Mouse (Mus musculus) midbrain, embryonic 14.5 days (tissue): Measurements from ENCODE around the gene Ppp1r15a. TPM values are rescaled to one million over a fixed set of nuclear protein-coding genes. Genes with fewer than 3 reads are reported as not detected.

Experiments used
- ATAC-seq: fragments of 200-750 bp; cut with Nextera tagmentation; 2 replicates; pipeline ENCODE4 v1.8.0; 2017; ENCODE audit warnings: moderate number of reproducible peaks, moderate library complexity; ENCODE audit not compliant: low FRiP score, low TSS enrichment
- DNase-seq: peaks from one replicate; pipeline ENCODE4 v3.0.0-alpha.2; 2015
- H3K27ac ChIP-seq: fragments of 300-500 bp; sonication (generic); replicated peaks from 2 replicates; pipeline ENCODE4 v1.5.1; 2014; ENCODE audit warnings: mild to moderate bottlenecking, low read depth, low read length, moderate library complexity
- H3K27me3 ChIP-seq: fragments of 300-500 bp; sonication (generic); 2 replicates; pipeline ENCODE4 v1.6.1; 2014; ENCODE audit warnings: low read length, control low read depth, mixed read lengths; ENCODE audit not compliant: control insufficient read depth, insufficient read depth
- H3K36me3 ChIP-seq: fragments of 300-500 bp; sonication (generic); 2 replicates; pipeline ENCODE4 v1.6.1; 2014; ENCODE audit warnings: low read length, control low read depth; ENCODE audit not compliant: control insufficient read depth, insufficient read depth
- H3K4me1 ChIP-seq: fragments of 300-500 bp; sonication (generic); 2 replicates; pipeline ENCODE4 v1.6.1; 2014; ENCODE audit warnings: mild to moderate bottlenecking, antibody characterized with exemption, low read length, control low read depth; ENCODE audit not compliant: control insufficient read depth, insufficient read depth
- H3K4me2 ChIP-seq: fragments of 300-500 bp; sonication (generic); 2 replicates; pipeline ENCODE4 v1.6.1; 2014; ENCODE audit warnings: mild to moderate bottlenecking, low read length, moderate library complexity
- H3K4me3 ChIP-seq: fragments of 300-500 bp; sonication (generic); replicated peaks from 2 replicates; pipeline ENCODE4 v1.5.1; 2014; ENCODE audit warnings: low read depth, low read length
- H3K9ac ChIP-seq: fragments of 300-500 bp; sonication (generic); replicated peaks from 2 replicates; pipeline ENCODE4 v1.6.1; 2014; ENCODE audit warnings: mild to moderate bottlenecking, low read length, moderate library complexity
- H3K9me3 ChIP-seq: fragments of 300-500 bp; sonication (generic); 2 replicates; pipeline ENCODE4 v1.6.1; 2016; ENCODE audit warnings: low read length, control low read depth, mixed read lengths; ENCODE audit not compliant: control insufficient read depth
- WGBS: fragments of 180-500 bp; shearing (Covaris S2); extraction: QIAGEN DNeasy Blood & Tissue Kit; methylation state at CpG from one replicate; pipeline ENCODE4 v1.1.7; 2014; 5-methylcytosine and 5-hydroxymethylcytosine counted together
- polyA plus RNA-seq: library from polyadenylated mRNA; unstranded; fragments of >200 nt; fragmentation: Nextera tagmentation; extraction: Ambion mirVana; gene quantifications from 2 replicates; pipeline ENCODE4 v1.2.1, GENCODE M21; 2014

Gene Ppp1r15a
- polyA plus RNA-seq, 1 experiment from 2014 or later: 10.2 TPM

DNA sequence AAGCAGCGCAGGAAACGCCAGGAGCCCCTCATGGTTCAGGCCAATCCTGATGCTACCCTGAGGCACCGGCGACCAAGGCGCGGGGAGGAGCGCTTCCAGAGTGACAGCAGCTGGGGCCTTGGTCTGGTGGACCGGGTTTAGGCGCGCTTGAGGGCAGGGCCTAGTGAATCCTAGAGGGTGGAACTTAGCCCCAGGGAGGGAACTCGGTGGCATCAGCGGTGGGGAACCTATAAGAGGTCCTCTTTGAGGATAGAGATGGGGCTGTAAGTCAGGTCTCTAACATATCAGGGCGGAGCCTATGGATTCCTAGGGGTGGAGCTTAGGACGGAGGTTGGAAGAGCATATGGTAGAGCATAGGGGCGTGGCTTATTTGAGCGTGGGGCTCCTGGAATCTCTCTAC is 10.6 kb downstream of the Ppp1r15a start:
- 27% methylated on average over 16 of the region's 16 CpGs for WGBS
- no peak for ATAC-seq
- Histone ChIP-seq H3K4me2 (no peak overlapping the region), H3K27ac (no peak overlapping the region), H3K9ac (no peak overlapping the region), H3K36me3 (no peaks in the 10 kb centered on the region), H3K27me3 (no peaks in the 10 kb centered on the region), H3K4me3 (no peak overlapping the region), H3K4me1 (no peaks in the 10 kb centered on the region), H3K9me3 (no peaks in the 10 kb centered on the region)
- DNase-seq: no peak

- H3K4me3 ChIP-seq: no peak overlapping the region
- no peaks in the 10 kb centered on the region for H3K9me3 ChIP-seq
- WGBS: 89% methylated on average over 7 of the region's 7 CpGs
- no peak overlapping the region for H3K9ac ChIP-seq
- H3K36me3 ChIP-seq: no peaks in the 10 kb centered on the region
- ATAC-seq: no peak
- no peak for DNase-seq
- H3K4me1 ChIP-seq: peaks cover 3% of the 10 kb centered on the region
- no peaks in the 10 kb centered on the region for H3K27me3 ChIP-seq
- H3K4me2 ChIP-seq: no peak overlapping the region
- H3K27ac ChIP-seq: no peak overlapping the region
Observed at GRCm38 (mm10) chr7:45514411-45514810, 11.7 kb downstream of the Ppp1r15a start.

GRCm38 (mm10) chr7:45509912-45510787 is 15.9 kb downstream of the Ppp1r15a start, which contains the start of gene Nucb1:
Gene Nucb1 (minus strand): TSS chr7:45510406.
- no peaks in the 10 kb centered on the region for H3K27me3 ChIP-seq

GRCm38 (mm10) chr7:45509181-45509882 is 16.7 kb downstream of the Ppp1r15a start:
- peak; percentile 24; the same call in 1 of the 2 replicates for ATAC-seq
- Histone ChIP-seq H3K9me3 (no peaks in the 10 kb centered on the region), H3K4me3 (peak overlapping the region; percentile 73), H3K36me3 (peaks cover 15% of the 10 kb centered on the region), H3K9ac (peak overlapping the region; percentile 84), H3K4me2 (peak overlapping the region; percentile 90), H3K27ac (no peak overlapping the region; the same call in 1 of the 2 replicates), H3K27me3 (no peaks in the 10 kb centered on the region), H3K4me1 (peaks cover 10% of the 10 kb centered on the region)
- 45% methylated on average over 19 of the region's 19 CpGs for WGBS
- DNase-seq: no peak

More at GRCm38 (mm10) chr7:45509912-45510787, 15.9 kb downstream of the Ppp1r15a start, which contains the start of gene Nucb1:
- DNase-seq (peak; percentile 97), ATAC-seq (peak; percentile 92)
- under 1% methylated on average over 44 of the region's 44 CpGs for WGBS
- no peaks in the 10 kb centered on the region for H3K9me3 ChIP-seq
- peaks cover 15% of the 10 kb centered on the region for H3K36me3 ChIP-seq
- peak within 1 kb of the TSS; percentile 73 for H3K4me3 ChIP-seq
- H3K4me2 ChIP-seq: peak within 1 kb of the TSS; percentile 90
- H3K27ac ChIP-seq: peak within 1 kb of the TSS; percentile 79
- H3K9ac ChIP-seq: peak within 1 kb of the TSS; percentile 84
- peaks cover 10% of the 10 kb centered on the region for H3K4me1 ChIP-seq

DNA sequence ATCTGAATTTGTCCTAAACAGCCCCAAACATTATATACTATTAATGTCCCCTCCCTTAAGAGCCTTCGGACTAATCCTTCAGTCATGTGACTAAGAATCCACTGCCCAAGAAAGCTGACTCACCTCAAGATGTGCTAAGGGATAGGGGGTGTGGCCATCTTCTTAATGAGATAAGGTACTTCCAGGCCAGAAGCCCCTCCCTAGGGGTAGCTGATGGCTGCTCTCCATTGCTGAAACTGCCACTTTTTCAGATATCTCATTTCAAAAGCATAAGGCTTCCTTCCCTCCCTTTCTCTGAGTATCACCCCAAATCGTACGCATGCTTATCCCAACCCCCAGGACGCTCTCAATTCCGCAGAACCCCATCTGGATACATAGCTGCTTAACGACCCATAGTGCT is 17.5 kb downstream of the Ppp1r15a start:
- H3K4me3 ChIP-seq: no peak overlapping the region
- peaks cover 10% of the 10 kb centered on the region for H3K4me1 ChIP-seq
- peaks cover 18% of the 10 kb centered on the region for H3K36me3 ChIP-seq
- no peaks in the 10 kb centered on the region for H3K27me3 ChIP-seq
- H3K4me2 ChIP-seq: no peak overlapping the region; the same call in 1 of the 2 replicates
- H3K27ac ChIP-seq: no peak overlapping the region
- no peak overlapping the region for H3K9ac ChIP-seq
- 83% methylated on average over 6 of the region's 6 CpGs for WGBS
- DNase-seq (no peak), ATAC-seq (no peak)
- H3K9me3 ChIP-seq: no peaks in the 10 kb centered on the region

GRCm38 (mm10) chr7:45507583-45507982 is 18.5 kb downstream of the Ppp1r15a start:
- H3K9ac ChIP-seq: no peak overlapping the region
- H3K4me1 ChIP-seq: peaks cover 10% of the 10 kb centered on the region
- H3K27me3 ChIP-seq: no peaks in the 10 kb centered on the region
- no peaks in the 10 kb centered on the region for H3K9me3 ChIP-seq
- no peak for ATAC-seq
- H3K27ac ChIP-seq: no peak overlapping the region
- WGBS: 90% methylated on average over 6 of the region's 6 CpGs
- DNase-seq: no peak
- no peak overlapping the region for H3K4me2 ChIP-seq
- H3K36me3 ChIP-seq: peaks cover 22% of the 10 kb centered on the region
- H3K4me3 ChIP-seq: no peak overlapping the region

- no peaks in the 10 kb centered on the region for H3K9me3 ChIP-seq
- H3K36me3 ChIP-seq: peaks cover 84% of the 10 kb centered on the region
- WGBS: 96% methylated on average over 6 of the region's 6 CpGs
- no peak overlapping the region for H3K27ac ChIP-seq
- DNase-seq (no peak), ATAC-seq (no peak)
- no peak overlapping the region for H3K4me3 ChIP-seq
- H3K27me3 ChIP-seq: no peaks in the 10 kb centered on the region
- H3K9ac ChIP-seq: no peak overlapping the region
- H3K4me1 ChIP-seq: no peaks in the 10 kb centered on the region
- no peak overlapping the region for H3K4me2 ChIP-seq
Observed at GRCm38 (mm10) chr7:45498427-45498826, 27.6 kb downstream of the Ppp1r15a start.

GRCm38 (mm10) chr7:45494548-45494947 is 31.5 kb downstream of the Ppp1r15a start:
- H3K27ac ChIP-seq: no peak overlapping the region
- no peaks in the 10 kb centered on the region for H3K4me1 ChIP-seq
- H3K4me2 ChIP-seq: no peak overlapping the region
- 79% methylated on average over 9 of the region's 9 CpGs for WGBS
- DNase-seq (no peak), ATAC-seq (no peak)
- H3K9ac ChIP-seq: no peak overlapping the region
- H3K27me3 ChIP-seq: no peaks in the 10 kb centered on the region
- H3K36me3 ChIP-seq: peaks cover 71% of the 10 kb centered on the region
- H3K4me3 ChIP-seq: no peak overlapping the region
- no peaks in the 10 kb centered on the region for H3K9me3 ChIP-seq
